Mouse (Mus musculus): ENCODE results near the gene Rai14.

Gene Rai14

GRCm38 (mm10) chr15:10692627-10693026 lies 21.8 kb downstream of the Rai14 start:
- in situ Hi-C loops (cut with MboI, MseI), result no loop called here

GRCm38 (mm10) chr15:10691481-10691880 lies 22.9 kb downstream of the Rai14 start:
- in situ Hi-C loops (cut with MboI, MseI), result no loop called here

- in situ Hi-C loops (cut with MboI, MseI), result no loop called here
Observed at GRCm38 (mm10) chr15:10690973-10691372, 23.5 kb downstream of the Rai14 start.

- in situ Hi-C loops (cut with MboI, MseI), result no loop called here
Observed at GRCm38 (mm10) chr15:10690219-10690618, 24.2 kb downstream of the Rai14 start.

GRCm38 (mm10) chr15:10689304-10689703 lies 25.1 kb downstream of the Rai14 start:
- in situ Hi-C loops (cut with MboI, MseI), result no loop called here

- in situ Hi-C loops (cut with MboI, MseI), result no loop called here
Observed at GRCm38 (mm10) chr15:10688686-10689085, 25.7 kb downstream of the Rai14 start.

- in situ Hi-C loops (cut with MboI, MseI), result no loop called here
Observed at GRCm38 (mm10) chr15:10687365-10687764, 27.1 kb downstream of the Rai14 start.

- in situ Hi-C loops (cut with MboI, MseI), result no loop called here
Observed at GRCm38 (mm10) chr15:10685692-10686430, 28.6 kb downstream of the Rai14 start.

- in situ Hi-C loops (cut with MboI, MseI), result no loop called here
Observed at GRCm38 (mm10) chr15:10683687-10684203, 30.7 kb downstream of the Rai14 start.

GRCm38 (mm10) chr15:10680514-10680913 lies 33.9 kb downstream of the Rai14 start:
- in situ Hi-C loops (cut with MboI, MseI), result no loop called here

GRCm38 (mm10) chr15:10679571-10679970 lies 34.9 kb downstream of the Rai14 start:
- in situ Hi-C loops (cut with MboI, MseI), result no loop called here

- in situ Hi-C loops (cut with MboI, MseI), result no loop called here
Observed at GRCm38 (mm10) chr15:10675801-10676200, 38.6 kb downstream of the Rai14 start.

GRCm38 (mm10) chr15:10672880-10673279 lies 41.5 kb downstream of the Rai14 start:
- in situ Hi-C loops (cut with MboI, MseI), result no loop called here

GRCm38 (mm10) chr15:10671868-10672267 lies 42.6 kb downstream of the Rai14 start:
- in situ Hi-C loops (cut with MboI, MseI), result no loop called here

- in situ Hi-C loops (cut with MboI, MseI), result no loop called here
Observed at GRCm38 (mm10) chr15:10670107-10670506, 44.3 kb downstream of the Rai14 start.

- in situ Hi-C loops (cut with MboI, MseI), result no loop called here
Observed at GRCm38 (mm10) chr15:10668120-10668900, 46.1 kb downstream of the Rai14 start.

GRCm38 (mm10) chr15:10665816-10666215 lies 48.6 kb downstream of the Rai14 start:
- in situ Hi-C loops (cut with MboI, MseI), result no loop called here

GRCm38 (mm10) chr15:10664529-10664898 lies 49.9 kb downstream of the Rai14 start:
- in situ Hi-C loops (cut with MboI, MseI), result no loop called here

GRCm38 (mm10) chr15:10663793-10664528 lies 50.5 kb downstream of the Rai14 start:
- in situ Hi-C loops (cut with MboI, MseI), result no loop called here

GRCm38 (mm10) chr15:10661961-10662606 lies 52.3 kb downstream of the Rai14 start:
- in situ Hi-C loops (cut with MboI, MseI), result no loop called here

- in situ Hi-C loops (cut with MboI, MseI), result no loop called here
Observed at GRCm38 (mm10) chr15:10658803-10659202, 55.6 kb downstream of the Rai14 start.

- in situ Hi-C loops (cut with MboI, MseI), result no loop called here
Observed at GRCm38 (mm10) chr15:10656146-10656545, 58.3 kb downstream of the Rai14 start.
